Mouse (Mus musculus): ENCODE data around the gene Ofcc1.

DNA sequence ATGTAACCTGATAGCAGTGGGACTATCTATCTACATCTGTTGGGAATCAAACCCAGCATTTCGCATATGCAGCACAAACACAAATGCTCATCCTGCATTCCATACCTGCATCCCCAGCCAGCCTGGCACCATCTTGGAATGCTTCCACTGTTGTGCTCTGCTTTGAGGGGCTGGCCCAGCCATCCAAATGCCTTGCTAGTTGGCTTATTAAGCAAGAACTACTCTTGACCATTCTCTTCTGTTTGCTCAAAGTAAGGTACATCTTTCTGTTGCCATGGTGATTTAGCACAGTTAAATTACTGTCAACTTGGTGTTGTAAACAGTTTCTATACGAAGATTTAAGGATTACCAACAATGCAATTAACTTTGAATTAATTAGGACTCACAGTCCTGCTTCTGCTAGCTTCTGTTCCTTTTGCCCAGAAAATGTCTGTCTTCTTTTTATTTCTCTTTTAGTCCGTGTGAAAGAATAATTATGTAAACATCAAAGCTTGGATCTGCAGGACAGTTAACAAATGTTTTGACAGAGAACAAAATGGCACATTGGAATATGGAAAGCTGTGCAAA lies 286.3 kb downstream of the Ofcc1 start:
- no peak for TF ChIP-seq CTCF (IDR thresholded peaks at IDR 0.05)
- no peak for TF ChIP-seq EP300 (IDR thresholded peaks at IDR 0.05)
